Mouse (Mus musculus) layer of hippocampus, postnatal 14 days (tissue): ENCODE data around the gene Prdx5. TPM values are rescaled to one million over a fixed set of nuclear protein-coding genes. Genes with fewer than 3 reads are reported as not detected.
"Not testable (repeated sequence)": the region's sequence is repeated elsewhere in the genome, so short reads cannot be mapped to it uniquely, and the experiment has no call there.

Experiments
- DNase-seq, 2 experiments: peaks; one replicate each; pipeline ENCODE4 v3.0.0; 2021 to 2022; ENCODE audit warnings: low spot score in 2 of 2, mixed read lengths in 1 of 2
- total RNA-seq, 2 experiments: library from RNA; stranded (reverse); gene quantifications; 2 replicates each; pipeline ENCODE4 v1.2.3; 2021

Gene Prdx5
- total RNA-seq, 2 experiments from 2014 or later = 377 to 396 TPM

DNA sequence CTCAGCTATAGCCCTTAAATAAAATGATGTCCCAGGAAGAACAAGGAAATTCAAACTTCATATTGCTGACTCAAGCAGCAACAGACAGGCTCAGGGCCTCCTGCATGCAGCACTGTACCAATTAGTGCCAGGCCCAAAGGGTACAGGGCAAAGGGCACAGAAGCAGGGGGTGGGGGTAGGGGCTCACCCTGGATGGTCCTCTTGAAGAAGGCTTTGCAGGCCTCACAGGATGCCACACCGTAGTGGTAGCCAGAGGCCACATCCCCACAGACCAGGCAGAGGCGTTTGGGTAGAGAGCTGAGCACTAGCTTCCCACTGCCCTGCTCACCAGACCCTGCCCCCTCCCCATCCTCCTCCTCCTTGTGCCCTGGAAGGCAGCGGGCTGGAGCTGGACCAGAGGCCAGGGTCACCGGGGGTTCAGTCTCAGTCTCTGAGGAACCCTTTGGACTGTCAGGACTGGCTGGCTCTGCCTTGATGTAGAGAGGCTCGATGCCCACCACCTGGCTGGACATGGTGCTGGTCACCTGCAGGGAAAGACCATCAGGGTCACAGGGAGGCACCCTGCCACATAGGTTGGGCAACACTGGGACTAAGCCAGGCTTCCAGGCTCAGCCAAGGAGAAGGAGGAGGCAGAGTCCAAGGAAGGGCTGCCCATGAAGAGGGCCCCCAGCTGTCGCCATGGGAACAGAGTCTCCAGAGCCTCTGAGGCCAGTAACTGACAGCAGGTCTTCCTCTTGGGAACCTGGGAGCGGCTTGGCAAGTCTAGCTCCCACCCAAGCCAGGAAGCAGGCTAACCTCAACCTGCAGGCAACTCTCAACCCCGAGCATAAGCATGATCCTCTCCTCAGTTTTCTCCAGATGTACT lies 10.2 kb upstream of the Prdx5 start:
- DNase-seq = no peak

DNA sequence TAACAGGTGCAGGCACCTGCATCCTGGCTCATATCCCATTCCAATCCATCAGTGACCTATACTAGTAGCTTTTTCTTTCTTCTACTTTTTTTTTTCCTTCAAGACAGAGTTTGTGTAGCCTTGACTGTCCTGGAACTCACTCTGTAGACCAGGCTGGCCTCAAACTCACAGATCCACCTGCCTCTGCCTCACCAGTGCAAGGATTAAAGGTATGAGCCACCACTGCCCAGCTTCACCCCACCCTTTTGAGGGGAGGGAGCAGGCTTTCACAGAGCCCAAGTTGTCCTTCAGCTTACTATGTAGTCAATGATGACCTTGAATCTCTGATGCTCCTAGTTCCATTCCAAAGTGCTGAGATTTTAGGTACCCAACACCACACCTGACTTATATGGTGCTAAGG lies 9.5 kb upstream of the Prdx5 start:
- DNase-seq = no peak

GRCm38 (mm10) chr19:6918321-6918720 lies 8.4 kb upstream of the Prdx5 start:
- DNase-seq = no peak

DNA sequence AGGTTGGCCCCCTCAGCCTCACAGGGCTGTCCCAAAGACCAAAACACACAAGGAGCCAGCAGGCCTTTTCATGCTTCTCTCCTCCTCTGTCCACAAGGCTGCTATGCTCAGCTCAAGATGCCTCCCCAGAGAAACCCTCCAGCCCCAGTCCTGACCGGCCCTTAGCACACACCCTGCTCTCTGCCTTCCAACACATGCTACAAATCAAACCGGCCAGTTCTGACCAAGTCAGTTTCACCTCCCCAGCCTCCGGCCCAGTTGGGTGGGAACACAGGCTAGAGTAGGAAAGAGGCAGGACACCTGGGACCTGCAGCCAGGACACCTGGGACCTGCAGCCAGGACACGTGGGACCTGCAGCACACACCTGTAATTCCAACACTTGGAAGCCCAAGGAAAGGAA lies 6.6 kb upstream of the Prdx5 start:
- no peak for DNase-seq

- DNase-seq = no peak
Observed at GRCm38 (mm10) chr19:6915276-6915675, 5.4 kb upstream of the Prdx5 start.

DNA sequence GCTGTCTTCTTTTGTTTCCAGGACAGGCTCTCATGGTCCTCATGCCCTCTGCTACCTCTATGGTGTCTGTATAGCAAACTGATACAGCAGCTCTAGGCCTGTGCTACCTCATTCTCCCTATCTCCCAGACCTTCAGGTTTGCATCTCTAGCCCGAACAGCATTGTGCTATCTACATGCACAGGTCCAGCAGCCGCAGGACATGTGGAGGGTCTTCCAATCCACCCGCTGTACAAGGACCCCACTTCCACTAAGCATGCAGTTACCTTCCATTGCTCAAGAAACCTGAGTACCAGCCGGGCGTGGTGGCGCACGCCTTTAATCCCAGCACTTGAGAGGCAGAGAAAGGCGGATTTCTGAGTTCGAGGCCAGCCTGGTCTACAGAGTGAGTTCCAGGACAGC lies 4.6 kb upstream of the Prdx5 start:
- no peak for DNase-seq

GRCm38 (mm10) chr19:6913991-6914390 lies 4.1 kb upstream of the Prdx5 start:
- DNase-seq = no peak

DNA sequence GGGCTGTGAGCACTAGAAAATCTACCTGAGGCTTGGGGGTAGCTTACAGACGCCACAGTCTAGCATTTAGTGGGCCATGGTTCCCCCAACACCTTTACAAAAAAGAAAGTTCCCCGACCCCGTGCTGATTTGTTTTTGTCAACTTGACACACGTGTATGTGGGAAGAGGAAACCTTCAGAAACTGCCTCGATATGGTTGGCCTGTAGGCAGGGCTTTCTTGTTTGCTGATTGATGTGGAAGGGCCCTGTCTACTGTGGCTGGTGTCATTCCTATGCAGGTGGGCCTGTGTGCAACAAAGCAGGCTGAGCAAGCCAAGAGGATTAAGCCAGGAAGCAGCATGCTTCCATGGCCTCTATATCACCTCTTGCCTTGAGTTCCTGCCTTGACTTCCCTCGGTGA lies 3.1 kb upstream of the Prdx5 start:
- no peak for DNase-seq

GRCm38 (mm10) chr19:6912205-6912970 lies 2.5 kb upstream of the Prdx5 start:
- no peak for DNase-seq

GRCm38 (mm10) chr19:6911101-6912074 lies 1.5 kb upstream of the Prdx5 start:
- DNase-seq = no peak

- DNase-seq = not testable (repeated sequence)
Observed at GRCm38 (mm10) chr19:6910306-6910705, 400 bp upstream of the Prdx5 start.

GRCm38 (mm10) chr19:6909021-6909420 lies 885 bp downstream of the Prdx5 start:
- DNase-seq = no peak

DNA sequence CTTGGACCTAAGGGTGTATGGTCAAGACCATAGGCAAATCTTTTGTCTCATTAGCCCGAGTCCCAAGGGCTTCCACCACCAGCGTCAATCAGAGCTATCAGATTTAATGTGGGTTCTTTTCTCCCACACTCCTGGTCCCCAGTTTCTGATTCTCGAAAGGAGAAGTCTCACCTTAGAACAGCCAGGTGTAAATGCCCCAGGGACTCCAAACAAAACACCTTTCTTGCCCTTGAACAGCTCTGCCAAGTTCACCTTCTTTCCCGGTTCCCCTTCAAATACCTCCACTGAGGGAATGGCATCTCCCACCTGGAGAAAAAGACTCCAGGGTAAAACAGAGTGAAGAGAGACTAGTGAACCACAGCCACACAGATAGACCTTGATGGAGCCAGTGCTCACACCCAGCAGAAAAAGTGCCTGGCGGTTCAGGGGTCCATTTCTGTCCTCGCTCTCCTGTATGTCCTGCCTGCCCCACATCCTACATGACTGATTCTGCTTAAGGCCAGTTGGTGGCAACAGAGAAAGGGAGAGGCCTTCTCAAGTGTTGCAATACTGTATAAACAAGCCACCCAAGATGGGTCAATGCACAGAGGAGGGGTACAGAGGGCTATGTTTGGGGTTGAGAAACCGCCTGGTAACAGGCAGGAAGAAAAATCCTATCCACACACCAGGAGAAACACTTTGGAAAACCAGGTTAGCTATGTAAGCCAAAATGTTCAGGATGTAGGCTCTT lies 1.9 kb downstream of the Prdx5 start:
- no peak for DNase-seq

GRCm38 (mm10) chr19:6907094-6907493 lies 2.8 kb downstream of the Prdx5 start:
- no peak for DNase-seq

DNA sequence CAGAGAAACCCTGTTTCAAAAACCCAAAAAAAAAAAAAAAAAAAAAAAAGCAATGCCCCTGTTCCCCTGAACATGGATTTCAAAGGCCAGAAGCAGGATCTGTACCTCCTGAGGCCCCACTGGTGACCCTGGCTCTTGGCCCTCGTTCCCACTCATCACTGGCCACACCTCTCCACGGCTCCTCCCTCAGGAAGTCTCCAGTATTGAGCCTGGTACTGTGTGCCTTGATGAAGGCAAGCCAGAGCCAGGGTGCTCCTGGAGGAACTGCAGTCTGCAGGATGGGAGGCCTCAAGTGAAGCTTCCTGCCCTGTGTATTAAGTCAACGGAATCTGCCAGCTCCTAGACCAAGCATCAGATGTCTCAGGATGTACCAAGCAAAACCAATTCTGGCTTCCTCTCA lies 3.7 kb downstream of the Prdx5 start:
- DNase-seq = no peak

DNA sequence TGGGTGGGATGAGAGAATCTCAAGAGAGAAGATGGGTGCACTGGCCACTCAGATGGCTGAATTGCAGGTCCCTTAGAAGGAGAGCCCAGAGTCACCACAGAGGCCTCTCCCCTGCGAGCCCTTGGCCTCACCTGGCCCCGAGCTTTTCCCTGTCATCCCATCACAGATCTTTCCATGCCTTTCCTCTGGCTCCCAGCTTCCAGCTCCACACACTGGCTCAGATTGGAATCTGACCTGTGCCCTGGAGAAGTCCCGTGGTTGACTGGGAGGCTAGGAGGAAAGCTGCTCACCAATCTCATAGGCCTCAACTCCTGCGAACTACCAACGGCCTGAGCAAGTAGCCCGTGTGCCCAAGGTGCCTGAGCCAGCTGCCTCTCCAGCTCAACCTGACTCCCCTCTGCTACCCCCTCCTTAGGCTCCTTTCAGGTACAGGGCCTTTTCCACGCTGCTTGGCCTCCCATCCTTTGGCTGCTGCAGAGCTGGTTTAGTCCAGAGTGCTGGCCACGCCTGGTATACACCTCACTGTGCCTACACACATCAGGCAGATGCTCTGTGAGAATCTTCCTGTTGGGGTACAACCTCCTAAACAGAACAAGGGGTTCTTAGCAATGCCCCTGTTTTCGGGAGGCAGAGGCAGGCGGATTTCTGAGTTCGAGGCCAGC lies 4.3 kb downstream of the Prdx5 start:
- DNase-seq = no peak

DNA sequence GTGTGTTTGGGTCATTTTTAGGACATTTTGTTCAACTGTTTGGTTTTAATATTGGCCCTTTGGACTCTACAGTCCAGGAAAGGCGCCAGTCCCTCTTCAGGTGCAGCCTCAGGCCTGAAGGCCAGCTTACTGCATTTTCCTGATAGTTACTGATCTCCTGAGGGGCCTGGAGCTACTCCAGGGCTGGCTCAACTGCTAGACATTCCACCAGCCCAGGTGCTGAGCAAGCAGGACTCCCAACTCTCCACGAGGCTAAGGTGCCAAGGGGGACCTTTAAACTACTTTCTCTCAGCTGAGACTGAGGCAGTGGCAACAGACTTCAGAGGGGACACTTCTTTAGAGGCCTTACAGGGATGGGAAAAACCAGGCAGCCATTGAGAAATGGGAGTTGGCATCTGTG lies 5.1 kb downstream of the Prdx5 start:
- DNase-seq = no peak

DNA sequence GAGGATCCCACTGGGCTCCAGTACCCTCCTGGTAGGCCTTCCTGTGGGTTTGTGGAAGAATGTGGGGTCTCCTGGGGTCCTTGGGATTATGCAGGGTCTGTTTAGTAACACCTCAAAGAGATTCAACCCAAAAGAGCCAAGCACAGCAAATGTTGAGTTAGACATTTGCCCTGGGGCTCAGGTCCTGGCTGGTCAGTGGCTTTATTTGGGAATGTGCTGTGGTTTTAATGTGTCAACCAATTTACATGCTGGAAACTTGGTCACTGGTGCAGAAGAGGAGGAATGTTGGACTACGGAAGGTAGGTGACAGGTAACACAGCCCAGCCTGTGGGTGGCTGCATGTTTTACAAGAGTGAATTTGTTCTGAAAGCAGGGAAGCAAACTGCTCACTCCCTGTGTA lies 6.9 kb downstream of the Prdx5 start:
- no peak for DNase-seq

DNA sequence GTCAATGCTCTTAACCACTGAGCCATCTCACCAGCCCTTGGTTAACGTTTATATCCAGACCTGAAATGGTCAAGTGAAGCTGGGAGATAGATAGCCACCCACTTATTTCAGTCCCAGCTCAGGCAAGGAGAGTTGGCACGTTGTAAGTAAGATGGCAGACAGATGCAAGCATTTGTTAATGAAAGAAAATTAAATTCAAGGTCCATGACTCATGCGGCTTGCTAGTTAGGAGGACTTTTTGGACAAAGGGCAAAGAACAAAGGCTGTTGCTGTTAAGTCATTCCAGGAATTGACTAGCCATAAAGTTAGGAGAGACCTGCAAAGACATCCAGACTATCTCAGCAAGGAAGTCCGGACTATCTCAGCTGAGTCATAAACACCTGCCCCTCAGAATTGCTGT lies 10.3 kb downstream of the Prdx5 start:
- DNase-seq = no peak
